Mouse (Mus musculus): ENCODE data around the gene Rhd. TPM values are rescaled to one million over a fixed set of nuclear protein-coding genes. Genes with fewer than 3 reads are reported as not detected.

The Rhd gene
- total and polyA plus RNA-seq, 2 experiments from 2014 or later: 0.19 to 0.70 TPM

DNA sequence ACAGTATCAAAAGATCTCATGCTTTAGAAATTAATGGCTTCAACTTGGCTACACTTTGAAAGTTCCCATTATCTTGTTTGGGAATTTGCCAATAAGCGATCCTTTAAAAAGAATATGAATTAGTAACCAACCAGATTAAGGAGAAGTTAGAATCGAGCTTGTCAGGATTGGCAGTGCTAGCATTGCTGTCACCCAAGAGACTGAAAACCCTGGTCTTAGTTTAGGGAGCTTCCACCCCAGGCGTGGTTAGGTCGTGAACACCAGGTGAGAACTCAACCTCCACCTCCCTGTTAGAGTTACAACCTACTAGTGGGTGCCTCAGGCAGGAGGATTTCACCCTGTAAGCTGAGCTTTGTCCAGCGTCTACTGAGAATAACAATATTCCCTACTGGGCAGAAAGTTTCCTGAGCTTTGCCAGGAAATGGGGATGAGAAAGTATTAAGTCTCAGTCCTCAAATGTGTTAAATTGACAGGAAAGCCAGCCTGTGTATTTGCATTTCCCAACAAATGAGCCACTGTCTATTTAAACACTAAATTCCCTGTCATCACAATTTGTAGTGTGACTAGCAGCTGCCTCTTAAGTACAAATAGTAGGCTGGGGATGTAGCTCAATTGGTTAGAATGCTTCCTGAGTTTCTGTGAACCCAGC is 63.6 kb downstream of the Rhd start:
- no peak overlapping the region for H3K27ac ChIP-seq (ENCODE audit: low read depth, low read length)
- H3K36me3 ChIP-seq (ENCODE audit: insufficient read depth): peaks cover 31% of the 10 kb centered on the region
- H3K9me3 ChIP-seq (ENCODE audit: low read length): no peaks in the 10 kb centered on the region
- H3K9ac ChIP-seq: no peak overlapping the region
- DNase-seq: no peak
- H3K4me2 ChIP-seq (ENCODE audit: low read depth): no peak overlapping the region
- no peak for TF ChIP-seq CTCF (IDR thresholded peaks at IDR 0.05; ENCODE audit: low read depth)
- no peak for ATAC-seq
- 65% methylated on average over 5 of the region's 5 CpGs for WGBS
- no peak overlapping the region for H3K4me3 ChIP-seq (ENCODE audit: low read depth, low read length)
- H3K27me3 ChIP-seq (ENCODE audit: insufficient read depth, low read length): no peaks in the 10 kb centered on the region
- H3K4me1 ChIP-seq (ENCODE audit: insufficient read depth): peaks cover 23% of the 10 kb centered on the region

DNA sequence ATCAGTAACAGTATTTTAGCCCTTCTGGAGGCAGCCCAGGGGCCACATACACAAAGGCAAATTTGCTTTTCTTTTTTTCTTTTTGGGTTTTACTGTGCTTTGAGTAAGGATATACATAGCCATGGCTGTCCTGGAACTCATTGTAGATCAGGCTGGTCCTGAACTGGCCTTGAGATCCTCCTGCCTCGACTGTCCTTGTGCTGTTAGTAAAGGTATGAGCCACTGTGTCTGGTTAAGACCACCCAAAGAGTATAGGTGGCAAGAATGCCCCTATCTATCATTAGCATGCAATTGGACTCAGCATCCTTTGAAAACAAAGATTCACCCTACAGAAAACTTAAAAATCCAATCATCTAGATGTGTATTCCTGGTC is 64.1 kb downstream of the Rhd start:
- H3K9me3 ChIP-seq (ENCODE audit: low read length): no peaks in the 10 kb centered on the region
- H3K27ac ChIP-seq (ENCODE audit: low read depth, low read length): no peak overlapping the region
- no peak overlapping the region for H3K4me2 ChIP-seq (ENCODE audit: low read depth)
- peaks cover 36% of the 10 kb centered on the region for H3K36me3 ChIP-seq (ENCODE audit: insufficient read depth)
- WGBS: 82% methylated on average over 1 of the region's 1 CpGs
- H3K4me1 ChIP-seq (ENCODE audit: insufficient read depth): peaks cover 23% of the 10 kb centered on the region
- DNase-seq: no peak
- no peak for ATAC-seq
- TF ChIP-seq CTCF (IDR thresholded peaks at IDR 0.05; ENCODE audit: low read depth): no peak
- no peak overlapping the region for H3K9ac ChIP-seq
- H3K4me3 ChIP-seq (ENCODE audit: low read depth, low read length): no peak overlapping the region
- H3K27me3 ChIP-seq (ENCODE audit: insufficient read depth, low read length): no peaks in the 10 kb centered on the region

DNA sequence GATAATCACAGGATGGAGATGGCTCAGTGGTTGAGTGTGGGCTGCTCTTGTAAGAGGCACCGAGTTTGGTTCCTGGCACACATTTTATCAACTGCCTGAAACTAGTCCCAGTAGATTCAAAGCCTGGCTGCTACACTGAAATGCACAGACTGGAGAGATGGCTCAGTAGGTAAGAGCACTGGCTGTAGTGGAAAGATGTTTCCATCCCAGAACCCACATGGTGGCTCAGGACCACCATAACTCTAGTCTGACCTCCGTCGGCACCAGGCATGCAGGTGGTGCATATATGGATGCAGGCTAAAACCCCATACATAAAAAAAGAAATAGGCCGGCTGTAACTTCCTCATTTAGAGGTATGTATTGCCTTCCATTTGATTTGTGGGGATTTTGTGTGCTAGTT is 65.2 kb downstream of the Rhd start:
- TF ChIP-seq CTCF (IDR thresholded peaks at IDR 0.05; ENCODE audit: low read depth): no peak
- DNase-seq (no peak), ATAC-seq (no peak)
- H3K9ac ChIP-seq: no peak overlapping the region
- H3K4me1 ChIP-seq (ENCODE audit: insufficient read depth): peaks cover 22% of the 10 kb centered on the region
- H3K4me2 ChIP-seq (ENCODE audit: low read depth): no peak overlapping the region
- no peaks in the 10 kb centered on the region for H3K9me3 ChIP-seq (ENCODE audit: low read length)
- H3K27me3 ChIP-seq (ENCODE audit: insufficient read depth, low read length): no peaks in the 10 kb centered on the region
- H3K27ac ChIP-seq (ENCODE audit: low read depth, low read length): no peak overlapping the region
- no peak overlapping the region for H3K4me3 ChIP-seq (ENCODE audit: low read depth, low read length)
- peaks cover 46% of the 10 kb centered on the region for H3K36me3 ChIP-seq (ENCODE audit: insufficient read depth)
- WGBS: 89% methylated on average over 4 of the region's 4 CpGs

DNA sequence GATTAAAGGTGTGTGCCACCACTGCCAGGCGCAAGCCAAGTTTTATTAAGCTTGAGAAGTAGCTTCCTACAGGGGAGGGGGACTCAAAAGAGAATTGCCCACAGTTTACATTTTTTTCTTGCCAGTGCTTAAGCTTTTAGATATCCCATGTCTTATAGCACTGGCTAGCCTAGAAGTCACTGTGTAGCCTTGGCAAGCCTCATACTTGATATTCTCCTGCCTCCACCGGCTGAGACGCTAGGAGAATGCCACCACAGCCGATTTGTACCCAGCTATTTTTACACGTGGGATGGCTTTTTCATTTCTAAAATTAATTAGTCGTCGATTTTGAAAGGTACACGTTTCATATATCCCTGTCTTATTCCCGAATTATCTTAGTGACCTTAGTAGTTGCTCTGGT is 65.9 kb downstream of the Rhd start:
- Histone ChIP-seq H3K27me3 (ENCODE audit: insufficient read depth, low read length) (no peaks in the 10 kb centered on the region), H3K4me1 (ENCODE audit: insufficient read depth) (peaks cover 16% of the 10 kb centered on the region), H3K27ac (ENCODE audit: low read depth, low read length) (peak overlapping the region; percentile 4; the same call in 1 of the 2 replicates), H3K4me2 (ENCODE audit: low read depth) (peak overlapping the region; percentile 91), H3K4me3 (ENCODE audit: low read depth, low read length) (peak overlapping the region; percentile 80), H3K9ac (peak overlapping the region; percentile 75), H3K9me3 (ENCODE audit: low read length) (no peaks in the 10 kb centered on the region), H3K36me3 (ENCODE audit: insufficient read depth) (peaks cover 51% of the 10 kb centered on the region)
- no peak for TF ChIP-seq CTCF (IDR thresholded peaks at IDR 0.05; ENCODE audit: low read depth)
- 30% methylated on average over 9 of the region's 9 CpGs for WGBS
- no peak for DNase-seq
- ATAC-seq: peak; percentile 15; the same call in 1 of the 2 replicates

DNA sequence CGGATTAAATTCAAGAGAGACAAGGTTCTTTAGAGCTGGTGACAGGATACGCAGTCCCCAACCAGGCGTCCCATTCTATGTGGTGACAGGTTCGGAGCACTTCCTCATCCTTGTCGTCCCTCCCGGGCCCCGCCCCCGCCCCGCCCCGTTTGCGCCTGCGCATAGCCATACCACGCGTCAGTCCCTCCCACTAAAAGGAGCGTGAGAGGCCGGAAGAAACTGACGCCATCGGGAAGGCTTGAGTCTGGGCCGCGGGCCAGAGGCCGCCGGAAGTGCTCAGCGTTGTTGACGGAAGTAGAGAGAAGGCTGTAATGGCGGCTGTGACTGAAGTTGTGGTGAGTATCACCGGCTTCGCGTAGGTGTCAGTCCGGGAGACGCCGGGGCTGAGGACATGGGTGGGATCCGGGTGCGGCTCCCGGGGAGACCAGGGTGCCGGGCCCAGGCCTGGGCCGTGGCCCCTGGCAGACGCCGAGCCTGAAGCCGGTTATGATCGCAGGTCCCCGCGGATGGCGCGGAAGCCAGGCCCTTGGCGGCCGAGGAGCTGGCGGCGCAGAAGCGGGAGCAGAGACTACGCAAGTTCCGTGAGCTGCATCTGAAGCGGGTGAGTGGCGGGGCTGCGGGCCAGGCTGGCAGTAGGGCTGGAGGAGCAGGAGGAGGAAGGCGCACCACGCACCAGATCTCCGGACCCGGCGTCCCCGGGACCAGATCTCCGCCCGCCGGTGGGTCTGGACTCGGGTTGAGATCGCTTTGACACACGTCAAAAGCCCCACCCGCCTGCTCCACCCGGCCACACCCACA is 66.5 kb downstream of the Rhd start, which contains the start of gene Syf2:
Gene Syf2 (plus strand): TSS at position 215 of the 798 bp plus-strand sequence.
- H3K36me3 ChIP-seq (ENCODE audit: insufficient read depth): peaks cover 51% of the 10 kb centered on the region
- WGBS: 0% methylated on average over 68 of the region's 68 CpGs
- ATAC-seq (peak; percentile 97), DNase-seq (peak; percentile 99)
- peak within 1 kb of the TSS; percentile 75 for H3K9ac ChIP-seq
- peaks cover 11% of the 10 kb centered on the region for H3K4me1 ChIP-seq (ENCODE audit: insufficient read depth)
- peak within 1 kb of the TSS; percentile 91 for H3K4me2 ChIP-seq (ENCODE audit: low read depth)
- no peak for TF ChIP-seq CTCF (IDR thresholded peaks at IDR 0.05; ENCODE audit: low read depth)
- H3K4me3 ChIP-seq (ENCODE audit: low read depth, low read length): peak within 1 kb of the TSS; percentile 80
- H3K9me3 ChIP-seq (ENCODE audit: low read length): no peaks in the 10 kb centered on the region
- H3K27ac ChIP-seq (ENCODE audit: low read depth, low read length): peak within 1 kb of the TSS; percentile 88
- no peaks in the 10 kb centered on the region for H3K27me3 ChIP-seq (ENCODE audit: insufficient read depth, low read length)

DNA sequence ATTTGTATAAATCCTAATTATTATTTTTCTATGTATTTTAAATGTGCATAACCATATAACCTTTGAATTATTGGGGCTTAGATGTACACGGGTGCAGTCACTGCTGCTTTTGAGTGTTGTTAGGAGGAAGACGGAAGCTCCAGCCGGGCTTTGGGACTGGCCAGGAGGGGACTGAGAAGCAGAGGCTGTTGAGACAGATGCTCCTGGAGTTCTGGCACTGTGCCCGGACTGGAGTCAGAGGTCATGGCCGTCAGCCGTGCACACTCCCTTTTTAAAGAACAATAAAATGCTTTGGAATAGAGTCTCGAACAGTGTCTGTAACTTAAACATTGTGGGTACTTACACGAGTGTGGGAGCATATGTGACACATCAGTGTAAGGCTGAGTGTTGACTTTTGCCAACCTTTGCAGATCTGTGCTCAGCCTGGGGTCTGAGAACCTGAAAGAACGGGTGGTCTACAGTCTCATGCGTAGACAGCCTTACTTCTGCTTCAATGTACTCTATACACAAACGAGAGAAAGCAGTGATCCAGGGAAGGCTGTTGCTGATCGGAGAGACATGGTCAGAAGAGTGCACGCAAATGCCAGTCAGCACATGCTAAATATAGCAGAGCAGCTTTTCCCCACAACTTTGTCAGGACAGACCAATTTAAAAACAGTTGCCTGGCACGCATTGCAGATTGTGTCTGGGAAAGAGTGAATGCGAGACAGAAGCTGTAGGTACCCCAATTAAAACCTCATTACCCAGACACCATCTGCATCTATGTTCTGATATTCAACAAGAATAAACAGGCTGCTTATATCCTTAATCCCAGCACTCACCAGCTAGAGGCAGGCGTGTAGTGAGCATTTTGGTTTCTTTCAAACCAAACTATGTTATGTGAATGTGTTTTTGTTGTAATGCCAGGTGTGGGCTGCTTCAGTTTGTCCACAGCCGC is 73.2 kb downstream of the Rhd start:
- H3K9ac ChIP-seq: no peak overlapping the region
- no peaks in the 10 kb centered on the region for H3K9me3 ChIP-seq (ENCODE audit: low read length)
- no peak for TF ChIP-seq CTCF (IDR thresholded peaks at IDR 0.05; ENCODE audit: low read depth)
- DNase-seq: peak; percentile 41
- H3K4me2 ChIP-seq (ENCODE audit: low read depth): no peak overlapping the region
- no peaks in the 10 kb centered on the region for H3K4me1 ChIP-seq (ENCODE audit: insufficient read depth)
- H3K27ac ChIP-seq (ENCODE audit: low read depth, low read length): no peak overlapping the region
- H3K4me3 ChIP-seq (ENCODE audit: low read depth, low read length): no peak overlapping the region
- peaks cover 46% of the 10 kb centered on the region for H3K36me3 ChIP-seq (ENCODE audit: insufficient read depth)
- peak; percentile 71 for ATAC-seq
- no peaks in the 10 kb centered on the region; the same call in 1 of the 2 replicates for H3K27me3 ChIP-seq (ENCODE audit: insufficient read depth, low read length)
- 42% methylated on average over 17 of the region's 17 CpGs for WGBS
